8 mouse cellular contexts compared by ENCODE assay signal in the genomic region with DNA sequence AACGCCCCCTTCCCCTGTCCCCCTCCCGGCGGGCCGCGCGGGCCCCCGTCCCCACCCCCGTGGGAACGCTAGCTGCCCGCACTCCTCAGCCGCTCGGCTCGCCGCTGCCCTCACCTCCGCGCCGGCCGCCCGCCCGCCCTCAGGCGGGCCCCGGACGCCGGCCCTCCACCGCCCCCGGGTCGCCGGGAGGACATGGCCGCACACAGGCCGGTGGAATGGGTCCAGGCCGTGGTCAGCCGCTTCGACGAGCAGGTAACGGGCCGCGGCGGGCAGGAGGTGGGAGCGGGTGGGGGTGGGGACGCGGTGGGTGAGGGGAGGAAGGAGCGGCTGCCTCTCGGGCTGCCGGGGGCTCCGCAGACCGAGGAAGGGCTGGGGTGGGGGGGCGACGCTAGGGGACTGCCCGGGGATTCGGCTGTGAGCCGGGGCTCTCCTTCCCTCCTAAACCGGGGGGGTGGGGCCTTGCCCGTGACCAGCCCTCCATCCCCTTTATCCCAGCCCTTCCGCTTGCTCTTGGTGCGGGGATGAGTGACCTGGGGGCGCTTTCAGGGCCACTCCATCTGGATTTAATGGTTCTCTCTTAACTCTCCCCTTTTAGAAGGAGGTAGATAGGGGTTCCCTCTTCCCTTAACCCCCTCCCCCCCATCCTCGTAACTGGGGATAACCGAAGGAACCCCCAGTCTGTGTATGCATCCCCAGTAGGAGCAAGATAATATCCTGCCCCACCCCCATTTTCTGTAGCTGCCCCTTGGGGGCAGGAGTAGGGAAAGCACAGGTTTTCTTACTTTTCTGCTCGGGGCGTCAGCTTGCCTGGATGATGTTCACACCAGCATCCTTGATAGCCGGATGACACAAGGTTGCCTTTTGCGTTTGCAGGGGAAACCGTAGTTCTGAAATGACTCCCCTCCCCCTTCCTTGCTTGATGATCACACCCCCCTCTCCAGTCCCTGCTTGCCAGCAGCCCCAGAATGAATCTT. TPM values are rescaled to one million over a fixed set of nuclear protein-coding genes. Genes with fewer than 3 reads are reported as not detected.
DNase-seq lines count a peak whose midpoint lies in the region; ATAC-seq lines count a peak whose summit lies in the region.

No protein-coding gene starts in this region.

- H3K27me3 ChIP-seq in embryonic facial prominence, embryonic 10.5 days (replicated peaks; ENCODE audit: low read depth, poor library complexity, severe bottlenecking): 0 out of 2 replicates have a peak, but pooled peaks cover 7% of the 10 kb centered on the region
- no peaks in the 10 kb centered on the region for H3K27me3 ChIP-seq in heart, embryonic 11.5 days (ENCODE audit: control insufficient read depth, insufficient read depth, low read length)
- no peaks in the 10 kb centered on the region for H3K27me3 ChIP-seq in kidney, embryonic 16.5 days (ENCODE audit: insufficient read depth, low read length)
- H3K27me3 ChIP-seq in liver, embryonic 15.5 days: no peaks in the 10 kb centered on the region
- no peaks in the 10 kb centered on the region for H3K27me3 ChIP-seq in neural tube, embryonic 14.5 days (ENCODE audit: control insufficient read depth, insufficient read depth, low read length)

- H3K9ac ChIP-seq in heart, embryonic 11.5 days (ENCODE audit: low read depth, low read length): peak overlapping the region; percentile 91
- peak overlapping the region; percentile 100 for H3K9ac ChIP-seq in kidney, embryonic 16.5 days (replicated peaks; ENCODE audit: low read length)
- peak overlapping the region; percentile 84 for H3K9ac ChIP-seq in liver, embryonic 15.5 days
- peak overlapping the region; percentile 98 for H3K9ac ChIP-seq in neural tube, embryonic 14.5 days (replicated peaks; ENCODE audit: low read depth, low read length)

- H3K4me2 ChIP-seq in heart, embryonic 11.5 days: peak overlapping the region; percentile 71
- peak overlapping the region; percentile 73 for H3K4me2 ChIP-seq in kidney, embryonic 16.5 days (replicated peaks; ENCODE audit: low read depth, low read length)
- peak overlapping the region; percentile 94 for H3K4me2 ChIP-seq in liver, embryonic 15.5 days
- peak overlapping the region; percentile 71 for H3K4me2 ChIP-seq in neural tube, embryonic 14.5 days (ENCODE audit: low read depth, low read length)

- peak; percentile 67 for ATAC-seq in heart, embryonic 11.5 days (replicated peaks; ENCODE audit: insufficient number of reproducible peaks, low FRiP score, low TSS enrichment)
- peak; percentile 79 for ATAC-seq in kidney, embryonic 16.5 days (ENCODE audit: low FRiP score, low TSS enrichment)
- peak; percentile 68 for ATAC-seq in liver, embryonic 15.5 days (ENCODE audit: insufficient read depth)
- ATAC-seq in neural tube, embryonic 14.5 days (ENCODE audit: low read depth): peak; percentile 77
- no peak for ATAC-seq in erythroid progenitor cell, adult 5-6 weeks (replicated peaks; ENCODE audit: low FRiP score, poor library complexity, severe bottlenecking)

- peak overlapping the region; percentile 100 for H3K27ac ChIP-seq in embryonic facial prominence, embryonic 10.5 days (replicated peaks)
- H3K27ac ChIP-seq in heart, embryonic 11.5 days (ENCODE audit: low read depth, low read length): peak overlapping the region; percentile 87
- peak overlapping the region; percentile 90 for H3K27ac ChIP-seq in kidney, embryonic 16.5 days (ENCODE audit: low read length)
- H3K27ac ChIP-seq in liver, embryonic 15.5 days (replicated peaks): peak overlapping the region; percentile 71
- peak overlapping the region; percentile 93 for H3K27ac ChIP-seq in neural tube, embryonic 14.5 days (ENCODE audit: low read depth, low read length)

- DNase-seq in CD8-positive naive resting alpha-beta T cell, adult 2 months (ENCODE audit: low read depth in 2 of 2, low spot score in 2 of 2): peak; percentile 8 to 26
- DNase-seq in adrenal gland, adult (ENCODE audit: inconsistent age in 2 of 2, low spot score in 1 of 2): peak; percentile 49 to 75
- peak; percentile 79 for DNase-seq in embryonic facial prominence, embryonic 10.5 days (ENCODE audit: low spot score)

- H3K4me3 ChIP-seq in embryonic facial prominence, embryonic 10.5 days: peak overlapping the region; percentile 100
- H3K4me3 ChIP-seq in heart, embryonic 11.5 days (ENCODE audit: low read depth, low read length): peak overlapping the region; percentile 93
- peak overlapping the region; percentile 96 for H3K4me3 ChIP-seq in kidney, embryonic 16.5 days (ENCODE audit: low read length)
- H3K4me3 ChIP-seq in liver, embryonic 15.5 days (replicated peaks): peak overlapping the region; percentile 86
- peak overlapping the region; percentile 89 for H3K4me3 ChIP-seq in neural tube, embryonic 14.5 days (ENCODE audit: low read depth, low read length)

- H3K36me3 ChIP-seq in embryonic facial prominence, embryonic 10.5 days (replicated peaks): peaks cover 45% of the 10 kb centered on the region
- no peaks in the 10 kb centered on the region; the same call in 1 of the 2 replicates for H3K36me3 ChIP-seq in heart, embryonic 11.5 days (ENCODE audit: control insufficient read depth, insufficient read depth, low read length)
- peaks cover 5% of the 10 kb centered on the region; the same call in 1 of the 2 replicates for H3K36me3 ChIP-seq in kidney, embryonic 16.5 days (ENCODE audit: insufficient read depth, low read length)
- no peaks in the 10 kb centered on the region for H3K36me3 ChIP-seq in liver, embryonic 15.5 days (replicated peaks)
- H3K36me3 ChIP-seq in neural tube, embryonic 14.5 days (ENCODE audit: control insufficient read depth, insufficient read depth, low read length): no peaks in the 10 kb centered on the region

- under 1% methylated on average over 60 of the region's 63 CpGs for WGBS in embryonic facial prominence, embryonic 10.5 days
- 2% methylated on average over 39 of the region's 63 CpGs for WGBS in heart, embryonic 11.5 days (ENCODE audit: insufficient replicate concordance)
- WGBS in kidney, embryonic 16.5 days: under 1% methylated on average over 32 of the region's 63 CpGs
- 3% methylated on average over 41 of the region's 63 CpGs for WGBS in liver, embryonic 15.5 days (ENCODE audit: insufficient replicate concordance)
- under 1% methylated on average over 36 of the region's 63 CpGs for WGBS in neural tube, embryonic 14.5 days

- H3K9me3 ChIP-seq in embryonic facial prominence, embryonic 10.5 days: peaks cover 6% of the 10 kb centered on the region; the same call in 1 of the 2 replicates
- H3K9me3 ChIP-seq in heart, embryonic 11.5 days (replicated peaks; ENCODE audit: control insufficient read depth, low read length): no peaks in the 10 kb centered on the region; the same call in 1 of the 2 replicates
- 0 out of 2 replicates have a peak, but pooled peaks cover 3% of the 10 kb centered on the region for H3K9me3 ChIP-seq in kidney, embryonic 16.5 days (ENCODE audit: low read length)
- no peaks in the 10 kb centered on the region for H3K9me3 ChIP-seq in liver, embryonic 15.5 days (replicated peaks)
- no peaks in the 10 kb centered on the region for H3K9me3 ChIP-seq in neural tube, embryonic 14.5 days (ENCODE audit: control insufficient read depth, low read length)

- H3K4me1 ChIP-seq in embryonic facial prominence, embryonic 10.5 days: peaks cover 16% of the 10 kb centered on the region
- peaks cover 22% of the 10 kb centered on the region for H3K4me1 ChIP-seq in heart, embryonic 11.5 days (ENCODE audit: control insufficient read depth, insufficient read depth, low read length)
- peaks cover 15% of the 10 kb centered on the region for H3K4me1 ChIP-seq in kidney, embryonic 16.5 days (ENCODE audit: insufficient read depth, low read length)
- peaks cover 23% of the 10 kb centered on the region for H3K4me1 ChIP-seq in liver, embryonic 15.5 days (replicated peaks)
- H3K4me1 ChIP-seq in neural tube, embryonic 14.5 days (ENCODE audit: control insufficient read depth, insufficient read depth, low read length): peaks cover 9% of the 10 kb centered on the region; the same call in 1 of the 2 replicates

RNA-seq across cellular contexts. Expression of a gene that starts 0.6 kb away (rescaled TPM):
- 6.5 and 7.7 TPM in 2 replicates for polyA plus RNA-seq in embryonic facial prominence, embryonic 10.5 days (2016; fragmentation: Nextera tagmentation; extraction: Ambion mirVana)
- polyA plus RNA-seq in heart, embryonic 11.5 days (2014; fragmentation: Nextera tagmentation; extraction: Ambion mirVana): 6.1 and 9.6 TPM in 2 replicates
- polyA plus RNA-seq in kidney, embryonic 16.5 days (2015; fragmentation: Nextera tagmentation; extraction: Ambion mirVana): 6.6 and 7.8 TPM in 2 replicates
- polyA plus RNA-seq in liver, embryonic 15.5 days (2015; fragmentation: Nextera tagmentation; extraction: Ambion mirVana): 0.92 and 1.0 TPM in 2 replicates
- 12.9 and 19.6 TPM in 2 replicates for polyA plus RNA-seq in neural tube, embryonic 14.5 days (2014; fragmentation: Nextera tagmentation; extraction: Ambion mirVana)
- total RNA-seq in erythroid progenitor cell, adult 5-6 weeks (2015; ENCODE audit: low replicate concordance): 6.3 and 9.7 TPM in 2 replicates
- 3.6 and 5.7 TPM in 2 replicates for total RNA-seq in erythroid progenitor cell, adult 5-6 weeks (2017; ENCODE audit: low replicate concordance)

RNA-seq across cellular contexts. Expression of a gene that starts 43.4 kb away (rescaled TPM):
- polyA plus RNA-seq in embryonic facial prominence, embryonic 10.5 days (2016; fragmentation: Nextera tagmentation; extraction: Ambion mirVana): not detected in 2 replicates
- not detected in 2 replicates for polyA plus RNA-seq in heart, embryonic 11.5 days (2014; fragmentation: Nextera tagmentation; extraction: Ambion mirVana)
- not detected in 2 replicates for polyA plus RNA-seq in kidney, embryonic 16.5 days (2015; fragmentation: Nextera tagmentation; extraction: Ambion mirVana)
- polyA plus RNA-seq in liver, embryonic 15.5 days (2015; fragmentation: Nextera tagmentation; extraction: Ambion mirVana): not detected in 2 replicates
- polyA plus RNA-seq in neural tube, embryonic 14.5 days (2014; fragmentation: Nextera tagmentation; extraction: Ambion mirVana): 0.29 TPM in 1 of 2 replicates, not detected in the other
- not detected in 2 replicates for total RNA-seq in erythroid progenitor cell, adult 5-6 weeks (2015; ENCODE audit: low replicate concordance)
- not detected in 2 replicates for total RNA-seq in erythroid progenitor cell, adult 5-6 weeks (2017; ENCODE audit: low replicate concordance)

Comparison
In these comparisons a context has a peak if more than half of its experiments do, and no peak if none do; other contexts are left out.
1. DNase-seq: peak in every context shown above with its lines; median percentile 79 in embryonic facial prominence, embryonic 10.5 days; 62 in adrenal gland, adult; 17 in CD8-positive naive resting alpha-beta T cell, adult 2 months.